Mouse (Mus musculus) heart, embryonic 16.5 days (tissue): ENCODE measurements at regions not wholly inside any gene's neighbourhood (a gene's known extent, or its start where the extent isn't known, plus 50 kb on each side); places are given as distances from the start of the nearest gene placed in this dataset.
"Not testable (repeated sequence)": the region's sequence is repeated elsewhere in the genome, so short reads cannot be mapped to it uniquely, and the experiment has no call there.

Experiments used
- ATAC-seq: fragments of 200-750 bp; cut with Nextera tagmentation; replicated peaks from 2 replicates; pipeline ENCODE4 v1.8.0; 2017; ENCODE audit warnings: moderate number of reproducible peaks; ENCODE audit not compliant: insufficient read depth, low FRiP score; ENCODE audit errors: extremely low read depth
- H3K27ac ChIP-seq: fragments of 300-500 bp; sonication (generic); 2 replicates; pipeline ENCODE4 v1.5.1; 2014; ENCODE audit warnings: mild to moderate bottlenecking, low read length, control low read depth, moderate library complexity
- H3K27me3 ChIP-seq: fragments of 300-500 bp; sonication (generic); 2 replicates; pipeline ENCODE4 v1.6.1; 2014; ENCODE audit warnings: low read length, mixed read lengths; ENCODE audit not compliant: control insufficient read depth, insufficient read depth
- H3K36me3 ChIP-seq: fragments of 300-500 bp; sonication (generic); 2 replicates; pipeline ENCODE4 v1.6.1; 2014; ENCODE audit not compliant: control insufficient read depth, insufficient read depth
- H3K4me1 ChIP-seq: fragments of 300-500 bp; sonication (generic); 2 replicates; pipeline ENCODE4 v1.6.1; 2014; ENCODE audit warnings: low read length, mixed read lengths; ENCODE audit not compliant: control insufficient read depth, insufficient read depth
- H3K4me2 ChIP-seq: fragments of 300-500 bp; sonication (generic); 2 replicates; pipeline ENCODE4 v1.6.1; 2014; ENCODE audit warnings: low read depth, mild to moderate bottlenecking, control low read depth, low read length
- H3K4me3 ChIP-seq: fragments of 300-500 bp; sonication (generic); 2 replicates; pipeline ENCODE4 v1.5.1; 2014; ENCODE audit warnings: mild to moderate bottlenecking, control low read depth, low read length
- H3K9ac ChIP-seq: fragments of 300-500 bp; sonication (generic); 2 replicates; pipeline ENCODE4 v1.6.1; 2014; ENCODE audit warnings: low read length, control low read depth
- H3K9me3 ChIP-seq: fragments of 300-500 bp; sonication (generic); replicated peaks from 2 replicates; pipeline ENCODE4 v1.6.1; 2016; ENCODE audit warnings: low read length; ENCODE audit not compliant: control insufficient read depth
- WGBS: fragments of 180-500 bp; shearing (Covaris S2); extraction: QIAGEN DNeasy Blood & Tissue Kit; methylation state at CpG from one replicate; pipeline ENCODE4 v1.1.7; 2014; 5-methylcytosine and 5-hydroxymethylcytosine counted together

- Histone ChIP-seq H3K9ac (no peak overlapping the region), H3K36me3 (no peaks in the 10 kb centered on the region), H3K4me2 (no peak overlapping the region), H3K9me3 (no peaks in the 10 kb centered on the region), H3K27me3 (no peaks in the 10 kb centered on the region), H3K4me1 (no peaks in the 10 kb centered on the region), H3K27ac (no peak overlapping the region), H3K4me3 (no peak overlapping the region)
- WGBS: 59% methylated on average over 3 of the region's 3 CpGs
- no peak; the same call in 1 of the 2 replicates for ATAC-seq
These were observed 491.6 kb upstream of the Igfbp3 start for GRCm38 (mm10) chr11:7705312-7705764.

DNA sequence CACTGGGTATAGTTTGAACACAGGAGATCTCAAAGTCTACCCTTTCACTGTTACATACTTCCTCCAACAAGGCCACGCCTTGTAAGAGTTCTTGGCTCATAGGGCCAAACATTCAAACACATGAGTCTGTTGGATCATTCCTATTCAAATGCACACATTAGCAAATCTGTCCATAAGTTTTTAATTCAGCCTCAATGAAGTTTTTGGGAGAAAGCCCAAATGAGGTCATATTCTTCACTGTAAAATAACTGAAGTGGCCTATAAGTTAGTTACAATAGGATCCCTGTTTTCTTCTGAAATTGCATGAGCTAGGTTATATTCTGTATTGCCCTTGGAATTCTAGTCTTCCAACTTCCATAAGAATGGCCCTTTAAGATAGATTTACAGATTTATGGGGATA is 483.9 kb upstream of the Igfbp3 start:
- Histone ChIP-seq H3K9me3 (no peaks in the 10 kb centered on the region), H3K4me1 (no peaks in the 10 kb centered on the region), H3K9ac (no peak overlapping the region), H3K4me3 (no peak overlapping the region), H3K27ac (no peak overlapping the region), H3K27me3 (no peaks in the 10 kb centered on the region), H3K4me2 (no peak overlapping the region), H3K36me3 (no peaks in the 10 kb centered on the region)
- no peak for ATAC-seq
- 56% methylated on average over 1 of the region's 1 CpGs for WGBS

- WGBS: 55% methylated on average over 3 of the region's 3 CpGs
- not testable (repeated sequence) for H3K4me3 ChIP-seq, H3K9ac ChIP-seq, H3K27ac ChIP-seq, H3K9me3 ChIP-seq, H3K27me3 ChIP-seq, H3K4me2 ChIP-seq, H3K36me3 ChIP-seq, H3K4me1 ChIP-seq, ATAC-seq
These were observed 476.0 kb upstream of the Igfbp3 start for GRCm38 (mm10) chr11:7689701-7690100.

- H3K9ac ChIP-seq: no peak overlapping the region
- H3K9me3 ChIP-seq: no peaks in the 10 kb centered on the region
- no peak overlapping the region for H3K4me3 ChIP-seq
- H3K36me3 ChIP-seq: no peaks in the 10 kb centered on the region
- H3K4me2 ChIP-seq: no peak overlapping the region
- ATAC-seq: no peak
- no peak overlapping the region for H3K27ac ChIP-seq
- H3K4me1 ChIP-seq: no peaks in the 10 kb centered on the region
- H3K27me3 ChIP-seq: no peaks in the 10 kb centered on the region
These were observed 459.1 kb upstream of the Igfbp3 start for GRCm38 (mm10) chr11:7672821-7673220.

DNA sequence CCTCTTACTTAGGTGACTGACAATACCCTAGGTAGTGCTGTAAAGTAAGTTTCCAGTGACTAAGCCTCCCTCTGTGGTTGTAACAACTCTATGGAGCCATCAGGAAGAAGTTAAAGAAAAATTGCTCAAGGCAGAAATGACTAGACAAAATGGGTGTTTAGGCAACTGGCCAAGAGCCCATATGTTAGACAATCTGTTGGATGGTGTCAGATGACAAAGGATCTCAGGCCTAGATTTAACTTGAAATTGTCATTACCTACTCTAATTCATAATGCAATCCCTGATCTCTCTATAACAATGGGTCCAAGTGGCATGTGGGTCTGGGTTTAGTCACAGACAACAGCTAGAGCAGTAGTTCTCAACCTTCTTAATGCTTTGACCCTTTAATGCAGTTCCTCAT is 416.9 kb upstream of the Igfbp3 start:
- Histone ChIP-seq H3K27me3 (no peaks in the 10 kb centered on the region), H3K4me1 (no peaks in the 10 kb centered on the region), H3K9me3 (no peaks in the 10 kb centered on the region), H3K4me2 (no peak overlapping the region), H3K36me3 (no peaks in the 10 kb centered on the region), H3K9ac (no peak overlapping the region), H3K27ac (no peak overlapping the region), H3K4me3 (no peak overlapping the region)
- no peak for ATAC-seq

DNA sequence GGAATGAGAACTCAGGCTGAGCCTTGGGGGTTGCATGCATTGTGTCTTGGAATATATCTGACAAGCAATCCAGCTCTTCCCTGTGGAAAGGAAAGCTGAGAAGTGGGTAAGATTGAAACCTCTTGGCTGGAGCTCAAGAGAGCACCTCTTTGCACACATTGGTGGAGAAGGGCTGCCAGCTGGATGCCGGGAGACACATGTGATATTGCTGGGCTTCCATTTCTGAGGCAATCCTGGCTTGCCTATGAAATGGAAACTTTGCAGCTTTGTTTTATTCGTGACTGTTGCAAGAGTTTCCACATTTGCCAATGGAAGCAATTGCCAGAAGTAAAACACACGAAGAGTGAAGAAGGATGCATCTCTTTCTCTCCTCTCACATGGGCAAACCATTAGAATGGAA is 411.5 kb upstream of the Igfbp3 start:
- 63% methylated on average over 3 of the region's 3 CpGs for WGBS
- Histone ChIP-seq H3K9me3 (no peaks in the 10 kb centered on the region), H3K9ac (no peak overlapping the region), H3K4me1 (no peaks in the 10 kb centered on the region), H3K4me2 (no peak overlapping the region), H3K27me3 (no peaks in the 10 kb centered on the region), H3K36me3 (no peaks in the 10 kb centered on the region), H3K4me3 (no peak overlapping the region), H3K27ac (no peak overlapping the region)
- ATAC-seq: no peak

GRCm38 (mm10) chr11:7620320-7620719 is 406.6 kb upstream of the Igfbp3 start:
- ATAC-seq: no peak
- no peaks in the 10 kb centered on the region for H3K4me1 ChIP-seq
- 72% methylated on average over 6 of the region's 6 CpGs for WGBS
- no peak overlapping the region for H3K4me3 ChIP-seq
- H3K4me2 ChIP-seq: no peak overlapping the region
- no peaks in the 10 kb centered on the region for H3K36me3 ChIP-seq
- H3K9me3 ChIP-seq: no peaks in the 10 kb centered on the region
- H3K27ac ChIP-seq: no peak overlapping the region
- no peak overlapping the region for H3K9ac ChIP-seq
- H3K27me3 ChIP-seq: no peaks in the 10 kb centered on the region

- Histone ChIP-seq H3K9me3 (no peaks in the 10 kb centered on the region), H3K27me3 (no peaks in the 10 kb centered on the region), H3K4me3 (no peak overlapping the region), H3K9ac (no peak overlapping the region), H3K27ac (no peak overlapping the region), H3K4me1 (no peaks in the 10 kb centered on the region), H3K4me2 (no peak overlapping the region), H3K36me3 (no peaks in the 10 kb centered on the region)
- no peak for ATAC-seq
- 66% methylated on average over 2 of the region's 2 CpGs for WGBS
These were observed 397.0 kb upstream of the Igfbp3 start for GRCm38 (mm10) chr11:7610752-7611151.

- Histone ChIP-seq H3K36me3 (no peaks in the 10 kb centered on the region), H3K4me3 (no peak overlapping the region), H3K4me2 (no peak overlapping the region), H3K9me3 (no peaks in the 10 kb centered on the region), H3K27me3 (no peaks in the 10 kb centered on the region), H3K4me1 (no peaks in the 10 kb centered on the region), H3K27ac (no peak overlapping the region), H3K9ac (no peak overlapping the region)
- no peak for ATAC-seq
These were observed 396.2 kb upstream of the Igfbp3 start for GRCm38 (mm10) chr11:7609921-7610320.

DNA sequence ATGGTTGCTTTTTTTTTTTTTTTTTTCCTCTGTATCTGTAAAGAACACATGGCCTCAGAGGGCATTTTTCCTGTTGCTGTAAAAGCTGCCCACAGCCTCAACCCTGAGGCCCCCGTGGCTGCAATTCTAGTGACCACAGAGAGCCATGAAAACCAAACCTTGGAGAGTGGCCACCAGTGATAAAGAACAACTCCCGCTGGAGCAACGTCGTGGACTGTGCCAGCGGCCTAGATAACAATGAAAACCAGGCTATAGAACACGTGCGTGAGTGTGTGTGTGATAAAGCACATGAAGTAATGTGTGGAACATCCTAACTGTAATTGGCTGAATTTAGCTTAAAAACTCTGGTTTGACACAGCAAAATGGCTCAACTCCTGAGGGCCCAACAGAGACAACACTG is 392.9 kb upstream of the Igfbp3 start:
- no peak overlapping the region for H3K4me3 ChIP-seq
- WGBS: 55% methylated on average over 7 of the region's 7 CpGs
- no peak for ATAC-seq

More for the DNA sequence above, 392.9 kb upstream of the Igfbp3 start:
- Histone ChIP-seq H3K27ac (no peak overlapping the region), H3K9me3 (no peaks in the 10 kb centered on the region), H3K9ac (no peak overlapping the region), H3K4me2 (no peak overlapping the region), H3K27me3 (no peaks in the 10 kb centered on the region), H3K36me3 (no peaks in the 10 kb centered on the region), H3K4me1 (no peaks in the 10 kb centered on the region)
